In the genomic region with DNA sequence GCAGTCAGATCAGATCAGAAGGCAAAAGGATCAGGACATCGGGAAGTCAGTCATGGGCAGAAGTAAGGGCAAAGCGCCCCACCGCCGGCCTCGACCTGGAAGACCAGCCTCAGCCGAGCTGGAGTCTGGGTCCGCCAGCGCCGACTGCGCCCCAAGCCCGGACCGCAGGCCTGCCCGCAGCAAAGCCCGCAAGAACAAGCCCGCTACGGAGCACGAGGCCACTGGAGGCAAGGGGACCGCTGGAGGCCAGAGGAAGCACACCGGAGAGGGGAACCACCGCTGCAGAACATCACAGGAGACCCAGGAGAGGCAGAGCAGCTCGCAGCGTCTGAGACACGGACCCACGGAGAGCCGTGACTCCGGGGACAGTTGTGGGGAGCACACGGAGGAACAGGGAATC, we compare ENCODE assay signal across 9 mouse cellular contexts. TPM values are rescaled to one million over a fixed set of nuclear protein-coding genes. Genes with fewer than 3 reads are reported as not detected.
DNase-seq lines count a peak whose midpoint lies in the region; ATAC-seq and TF ChIP-seq lines count a peak whose summit lies in the region.
"Had no signal": no experiment of that assay in that cellular context is flagged by ENCODE, and none has a peak within 500 bp of the region (broad histone marks: within the 10 kb centered on the region; RNA-seq: fewer than 3 reads in every experiment).

Gene Myo15b (plus strand): TSS at position 53 of the 400 bp plus-strand sequence.

- TF ChIP-seq POLR2A in liver, adult 2 months (IDR thresholded peaks at IDR 0.05; ENCODE audit: extremely low read depth, insufficient read depth, low read length) = no peak

- peak within 1 kb of the TSS; percentile 49; the same call in 1 of the 2 replicates for H3K4me3 ChIP-seq in liver, adult 2 months (ENCODE audit: insufficient read depth, low read depth, low read length)
- H3K4me3 ChIP-seq in forebrain, embryonic 11.5 days (ENCODE audit: low read depth, low read length) = peak within 1 kb of the TSS; percentile 29
- H3K4me3 ChIP-seq in limb, embryonic 11.5 days (ENCODE audit: low read depth, low read length) = peak within 1 kb of the TSS; percentile 28
- H3K4me3 ChIP-seq in neural tube, embryonic 14.5 days (ENCODE audit: low read depth, low read length) = peak within 1 kb of the TSS; percentile 26

- TF ChIP-seq CTCF in liver, adult 2 months (IDR thresholded peaks at IDR 0.05; ENCODE audit: low read depth, low read length) = no peak

- 0 out of 2 replicates have a peak, but pooled peaks cover 3% of the 10 kb centered on the region for H3K36me3 ChIP-seq in liver, adult 2 months (ENCODE audit: control insufficient read depth, insufficient read depth, low read length)
- H3K36me3 ChIP-seq in forebrain, embryonic 11.5 days (ENCODE audit: control insufficient read depth, insufficient read depth, low read length) = no peaks in the 10 kb centered on the region
- H3K36me3 ChIP-seq in limb, embryonic 11.5 days (ENCODE audit: control insufficient read depth, insufficient read depth, low read length) = no peaks in the 10 kb centered on the region
- no peaks in the 10 kb centered on the region for H3K36me3 ChIP-seq in neural tube, embryonic 14.5 days (ENCODE audit: control insufficient read depth, insufficient read depth, low read length)

- H3K27ac ChIP-seq in liver, adult 2 months (replicated peaks; ENCODE audit: insufficient read depth, low read depth, low read length) = no peak within 1 kb of the TSS
- H3K27ac ChIP-seq in forebrain, embryonic 11.5 days (ENCODE audit: low read depth, low read length) = no peak within 1 kb of the TSS
- H3K27ac ChIP-seq in limb, embryonic 11.5 days (replicated peaks; ENCODE audit: low read depth, low read length) = no peak within 1 kb of the TSS
- no peak within 1 kb of the TSS for H3K27ac ChIP-seq in neural tube, embryonic 14.5 days (ENCODE audit: low read depth, low read length)

- H3K4me2 ChIP-seq in forebrain, embryonic 11.5 days (ENCODE audit: low read depth, low read length, severe bottlenecking) = peak within 1 kb of the TSS; percentile 51; the same call in 1 of the 2 replicates
- peak within 1 kb of the TSS; percentile 47 for H3K4me2 ChIP-seq in limb, embryonic 11.5 days (ENCODE audit: low read depth, severe bottlenecking)
- peak within 1 kb of the TSS; percentile 44 for H3K4me2 ChIP-seq in neural tube, embryonic 14.5 days (ENCODE audit: low read depth, low read length)

- H3K79me2 ChIP-seq in liver, adult 2 months (ENCODE audit: control insufficient read depth, insufficient read depth, low read length) = no peaks in the 10 kb centered on the region

- no peaks in the 10 kb centered on the region for H3K27me3 ChIP-seq in liver, adult 2 months (ENCODE audit: control insufficient read depth, insufficient read depth, low read length)
- H3K27me3 ChIP-seq in forebrain, embryonic 11.5 days (ENCODE audit: control insufficient read depth, insufficient read depth, low read length) = peaks cover 35% of the 10 kb centered on the region
- H3K27me3 ChIP-seq in limb, embryonic 11.5 days (ENCODE audit: control insufficient read depth, insufficient read depth, low read length) = peaks cover 47% of the 10 kb centered on the region
- H3K27me3 ChIP-seq in neural tube, embryonic 14.5 days (ENCODE audit: control insufficient read depth, insufficient read depth, low read length) = peaks cover 27% of the 10 kb centered on the region

- 17% methylated on average over 27 of the region's 27 CpGs for WGBS in liver, adult 2 months
- WGBS in forebrain, embryonic 11.5 days = 14% methylated on average over 27 of the region's 27 CpGs
- 10% methylated on average over 27 of the region's 27 CpGs for WGBS in limb, embryonic 11.5 days
- 11% methylated on average over 27 of the region's 27 CpGs for WGBS in neural tube, embryonic 14.5 days

- H3K9me3 ChIP-seq in forebrain, embryonic 11.5 days (ENCODE audit: control insufficient read depth, low read length) = no peaks in the 10 kb centered on the region
- no peaks in the 10 kb centered on the region for H3K9me3 ChIP-seq in limb, embryonic 11.5 days (ENCODE audit: control insufficient read depth, low read length)
- no peaks in the 10 kb centered on the region for H3K9me3 ChIP-seq in neural tube, embryonic 14.5 days (ENCODE audit: control insufficient read depth, low read length)

- H3K9ac ChIP-seq in liver, adult 2 months (ENCODE audit: low read depth, low read length) = peak within 1 kb of the TSS; percentile 75
- H3K9ac ChIP-seq in forebrain, embryonic 11.5 days (ENCODE audit: low read length) = peak within 1 kb of the TSS; percentile 45
- H3K9ac ChIP-seq in limb, embryonic 11.5 days (ENCODE audit: low read length) = peak within 1 kb of the TSS; percentile 37; the same call in 1 of the 2 replicates
- H3K9ac ChIP-seq in neural tube, embryonic 14.5 days (replicated peaks; ENCODE audit: low read depth, low read length) = peak within 1 kb of the TSS; percentile 39; the same call in 1 of the 2 replicates

- ATAC-seq in forebrain, embryonic 11.5 days (replicated peaks; ENCODE audit: low FRiP score) = no peak
- ATAC-seq in limb, embryonic 11.5 days (ENCODE audit: insufficient number of reproducible peaks, low FRiP score, low TSS enrichment, low read depth) = no peak
- no peak for ATAC-seq in neural tube, embryonic 14.5 days (ENCODE audit: low read depth)
- ATAC-seq: inflammation-experienced regulatory T-cells, adult 6 months had no signal

- intact Hi-C loops in gastrocnemius, postnatal 36 days (cut with DNase I) = loop anchor here (2.0 kb wide), 1 partner anchor 136 kb away; no protein-coding TSS in a partner anchor

- DNase-seq in liver, adult 2 months (ENCODE audit: extremely low read depth, low read depth, low spot score) = no peak
- DNase-seq in liver = no peak
- no peak for DNase-seq in forebrain, embryonic 11.5 days (ENCODE audit: low spot score)
- DNase-seq in limb, embryonic 11.5 days (ENCODE audit: low spot score) = peak; percentile 36
- no peak for DNase-seq in gastrocnemius, postnatal 36 days
- no peak for DNase-seq in adrenal gland, adult 2 months
- no peak for DNase-seq in spleen, postnatal 10 days (ENCODE audit: low spot score in 2 of 2)

- H3K4me1 ChIP-seq in liver, adult 2 months (ENCODE audit: control insufficient read depth, insufficient read depth, low read length) = peaks cover 13% of the 10 kb centered on the region; the same call in 1 of the 2 replicates
- H3K4me1 ChIP-seq in forebrain, embryonic 11.5 days (replicated peaks; ENCODE audit: control insufficient read depth, insufficient read depth, low read length) = peaks cover 3% of the 10 kb centered on the region
- 0 out of 2 replicates have a peak, but pooled peaks cover 2% of the 10 kb centered on the region for H3K4me1 ChIP-seq in limb, embryonic 11.5 days (ENCODE audit: control insufficient read depth, insufficient read depth, low read length)
- 0 out of 2 replicates have a peak, but pooled peaks cover 6% of the 10 kb centered on the region for H3K4me1 ChIP-seq in neural tube, embryonic 14.5 days (ENCODE audit: control insufficient read depth, insufficient read depth, low read length)

RNA-seq across cellular contexts. Expression of gene Myo15b, which starts in this region (rescaled TPM):
- 0.07 and 0.28 TPM in 2 replicates for total RNA-seq in liver, adult 2 months (2014; rRNA removed)
- 0.51 and 0.56 TPM in 2 replicates for polyA plus RNA-seq in liver, adult 2 months (2012; rRNA removed)
- polyA plus RNA-seq in forebrain, embryonic 11.5 days (2014; fragmentation: Nextera tagmentation; extraction: Ambion mirVana) = 0.16 TPM in 1 of 2 replicates, not detected in the other
- polyA plus RNA-seq in limb, embryonic 11.5 days (2014; fragmentation: Nextera tagmentation; extraction: Ambion mirVana) = 0.11 TPM in 1 of 2 replicates, not detected in the other
- 0.28 and 0.35 TPM in 2 replicates for polyA plus RNA-seq in neural tube, embryonic 14.5 days (2014; fragmentation: Nextera tagmentation; extraction: Ambion mirVana)
- not detected for total RNA-seq in gastrocnemius, postnatal 36 days (2021)
- under 1 TPM in 1 of 2 experiments, not detected in 1; 0.35 TPM for total RNA-seq in adrenal gland, adult 2 months (2021)
- polyA plus RNA-seq in adrenal gland, adult 2 months (2012; rRNA removed) = 0.13 and 0.47 TPM in 2 replicates
- polyA plus RNA-seq: inflammation-experienced regulatory T-cells, adult 6 months had no signal

Comparison
In these comparisons a context has a peak if more than half of its experiments do, and no peak if none do; other contexts are left out.
1. Peak in DNase-seq, H3K4me3 ChIP-seq, H3K9ac ChIP-seq and H3K4me2 ChIP-seq in limb, embryonic 11.5 days; RNA of the gene not detected or under 1 TPM.